Mouse (Mus musculus) liver, embryonic 13.5 days (tissue): ENCODE data around the gene Mageb3. TPM values are rescaled to one million over a fixed set of nuclear protein-coding genes. Genes with fewer than 3 reads are reported as not detected.
A peak's percentile ranks its signal among the peaks of the same experiment; 100 is the strongest.
"Not testable (repeated sequence)": the region's sequence is repeated elsewhere in the genome, so short reads cannot be mapped to it uniquely, and the experiment has no call there.

Experiments
- ATAC-seq: fragments of 200-750 bp; cut with Nextera tagmentation; 2 replicates; pipeline ENCODE4 v1.8.0; 2017; ENCODE audit warnings: low read depth, mild to moderate bottlenecking, moderate number of reproducible peaks, moderate library complexity
- DNase-seq: peaks from one replicate; pipeline ENCODE4 v3.0.0; 2022
- H3K27ac ChIP-seq: fragments of 300-500 bp; sonication (generic); 2 replicates; pipeline ENCODE4 v1.5.1; 2015; ENCODE audit warnings: moderate library complexity, mild to moderate bottlenecking, inconsistent platforms
- H3K27me3 ChIP-seq: fragments of 300-500 bp; sonication (generic); 2 replicates; pipeline ENCODE4 v1.6.1; 2015; ENCODE audit warnings: mild to moderate bottlenecking, inconsistent platforms
- H3K36me3 ChIP-seq: fragments of 300-500 bp; sonication (generic); 2 replicates; pipeline ENCODE4 v1.6.1; 2015; ENCODE audit warnings: mild to moderate bottlenecking, inconsistent platforms
- H3K4me1 ChIP-seq: fragments of 300-500 bp; sonication (generic); replicated peaks from 2 replicates; pipeline ENCODE4 v1.6.1; 2015; ENCODE audit warnings: inconsistent platforms
- H3K4me2 ChIP-seq: fragments of 300-500 bp; sonication (generic); 2 replicates; pipeline ENCODE4 v1.6.1; 2015; ENCODE audit warnings: inconsistent platforms, mild to moderate bottlenecking, moderate library complexity
- H3K4me3 ChIP-seq: fragments of 300-500 bp; sonication (generic); replicated peaks from 2 replicates; pipeline ENCODE4 v1.5.1; 2015; ENCODE audit warnings: mild to moderate bottlenecking, inconsistent platforms
- H3K9ac ChIP-seq: fragments of 300-500 bp; sonication (generic); 2 replicates; pipeline ENCODE4 v1.6.1; 2015; ENCODE audit warnings: mild to moderate bottlenecking, inconsistent platforms
- H3K9me3 ChIP-seq: fragments of 300-500 bp; sonication (generic); replicated peaks from 2 replicates; pipeline ENCODE4 v1.6.1; 2016; ENCODE audit warnings: inconsistent platforms
- whole genome bisulfite sequencing: fragments of 180-500 bp; shearing (Covaris S2); methylation state at CpG from one replicate; pipeline ENCODE4 v1.1.7; 2015; ENCODE audit not compliant: insufficient replicate concordance; 5-methylcytosine and 5-hydroxymethylcytosine counted together
- polyA plus RNA-seq: library from polyadenylated mRNA; unstranded; fragments of >200 nt; fragmentation: Nextera tagmentation; extraction: Ambion mirVana; gene quantifications from 2 replicates; pipeline ENCODE4 v1.2.1, GENCODE M21; 2015

The Mageb3 gene
- 0.03 TPM in 1 of 2 replicates, not detected in the other for polyA plus RNA-seq

- H3K4me1 ChIP-seq = peaks cover 25% of the 10 kb centered on the region
- peaks cover 13% of the 10 kb centered on the region for H3K36me3 ChIP-seq
- no peaks in the 10 kb centered on the region for H3K27me3 ChIP-seq
- under 1% methylated on average over 48 of the region's 48 CpGs for whole genome bisulfite sequencing
- DNase-seq (peak; percentile 96), ATAC-seq (peak; percentile 97)
- peak within 1 kb of the TSS; percentile 84 for H3K4me2 ChIP-seq
- peak within 1 kb of the TSS; percentile 87 for H3K9ac ChIP-seq
- no peaks in the 10 kb centered on the region for H3K9me3 ChIP-seq
- peak within 1 kb of the TSS; percentile 95 for H3K27ac ChIP-seq
- H3K4me3 ChIP-seq = peak within 1 kb of the TSS; percentile 76
Observed at GRCm38 (mm10) chr2:121955765-121956223, at the start of gene Mageb3, which contains the start of gene Ctdspl2. Mageb3 (minus strand) TSS chr2:121956092. Ctdspl2 (plus strand) TSS chr2:121956001.

- ATAC-seq = no peak
- WGBS = 76% methylated on average over 1 of the region's 1 CpGs
- Histone ChIP-seq H3K27ac (no peak overlapping the region), H3K9ac (no peak overlapping the region), H3K9me3 (no peaks in the 10 kb centered on the region), H3K4me1 (no peaks in the 10 kb centered on the region), H3K27me3 (no peaks in the 10 kb centered on the region), H3K4me3 (no peak overlapping the region), H3K4me2 (no peak overlapping the region), H3K36me3 (peaks cover 48% of the 10 kb centered on the region)
- no peak for DNase-seq
Observed at GRCm38 (mm10) chr2:121995738-121996137, 39.8 kb upstream of the Mageb3 start.

GRCm38 (mm10) chr2:121957216-121957792 lies 1.4 kb upstream of the Mageb3 start:
- Histone ChIP-seq H3K4me2 (peak overlapping the region; percentile 84), H3K27me3 (no peaks in the 10 kb centered on the region), H3K27ac (peak overlapping the region; percentile 95), H3K9me3 (no peaks in the 10 kb centered on the region), H3K9ac (peak overlapping the region; percentile 87), H3K4me1 (peaks cover 25% of the 10 kb centered on the region), H3K4me3 (peak overlapping the region; percentile 76), H3K36me3 (peaks cover 20% of the 10 kb centered on the region)
- no peak for DNase-seq
- no peak for ATAC-seq
- WGBS = 4% methylated on average over 8 of the region's 8 CpGs

- Histone ChIP-seq H3K9ac (peak overlapping the region; percentile 87), H3K4me2 (peak overlapping the region; percentile 84), H3K36me3 (peaks cover 15% of the 10 kb centered on the region), H3K27ac (peak overlapping the region; percentile 95), H3K4me3 (peak overlapping the region; percentile 76), H3K9me3 (no peaks in the 10 kb centered on the region), H3K4me1 (peaks cover 25% of the 10 kb centered on the region), H3K27me3 (no peaks in the 10 kb centered on the region)
- DNase-seq = peak; percentile 91
- WGBS = under 1% methylated on average over 47 of the region's 47 CpGs
- peak; percentile 90 for ATAC-seq
Observed at GRCm38 (mm10) chr2:121956224-121957018, 529 bp upstream of the Mageb3 start.

GRCm38 (mm10) chr2:121954971-121955656 lies 778 bp downstream of the Mageb3 start:
- ATAC-seq (no peak), DNase-seq (no peak)
- WGBS = 12% methylated on average over 10 of the region's 10 CpGs
- Histone ChIP-seq H3K36me3 (peaks cover 7% of the 10 kb centered on the region; the same call in 1 of the 2 replicates), H3K4me2 (peak overlapping the region; percentile 84), H3K27ac (peak overlapping the region; percentile 82), H3K9ac (peak overlapping the region; percentile 80), H3K4me1 (peaks cover 25% of the 10 kb centered on the region), H3K27me3 (no peaks in the 10 kb centered on the region), H3K4me3 (peak overlapping the region; percentile 76), H3K9me3 (no peaks in the 10 kb centered on the region)

GRCm38 (mm10) chr2:121943364-121943763 lies 12.5 kb downstream of the Mageb3 start:
- Histone ChIP-seq H3K36me3 (no peaks in the 10 kb centered on the region), H3K27ac (no peak overlapping the region), H3K4me2 (no peak overlapping the region), H3K4me1 (no peaks in the 10 kb centered on the region), H3K9ac (no peak overlapping the region), H3K9me3 (no peaks in the 10 kb centered on the region), H3K4me3 (no peak overlapping the region), H3K27me3 (no peaks in the 10 kb centered on the region)
- DNase-seq (no peak), ATAC-seq (no peak)
- 63% methylated on average over 3 of the region's 3 CpGs for WGBS

GRCm38 (mm10) chr2:121937624-121938023 lies 18.3 kb downstream of the Mageb3 start:
- not testable (repeated sequence) for H3K27me3 ChIP-seq, DNase-seq, ATAC-seq, H3K4me1 ChIP-seq, H3K4me2 ChIP-seq, H3K9ac ChIP-seq, H3K4me3 ChIP-seq, H3K27ac ChIP-seq, H3K9me3 ChIP-seq, H3K36me3 ChIP-seq
- WGBS = 54% methylated on average over 2 of the region's 2 CpGs

- no peak overlapping the region for H3K4me3 ChIP-seq
- no peak overlapping the region for H3K9ac ChIP-seq
- no peak for DNase-seq
- 0 out of 2 replicates have a peak, but pooled peaks cover 6% of the 10 kb centered on the region for H3K36me3 ChIP-seq
- H3K9me3 ChIP-seq = no peaks in the 10 kb centered on the region
- ATAC-seq = no peak
- H3K27ac ChIP-seq = no peak overlapping the region
- no peaks in the 10 kb centered on the region for H3K4me1 ChIP-seq
- 75% methylated on average over 5 of the region's 5 CpGs for WGBS
- H3K27me3 ChIP-seq = no peaks in the 10 kb centered on the region
- H3K4me2 ChIP-seq = no peak overlapping the region
Observed at GRCm38 (mm10) chr2:121916047-121916970, 39.6 kb downstream of the Mageb3 start.

GRCm38 (mm10) chr2:121909975-121910374 lies 45.9 kb downstream of the Mageb3 start:
- Histone ChIP-seq H3K36me3 (0 out of 2 replicates have a peak, but pooled peaks cover 7% of the 10 kb centered on the region), H3K9me3 (no peaks in the 10 kb centered on the region), H3K4me1 (no peaks in the 10 kb centered on the region), H3K4me2 (no peak overlapping the region), H3K4me3 (no peak overlapping the region), H3K27me3 (no peaks in the 10 kb centered on the region), H3K27ac (no peak overlapping the region), H3K9ac (no peak overlapping the region)
- ATAC-seq (no peak), DNase-seq (no peak)
- WGBS = 81% methylated on average over 3 of the region's 3 CpGs
